Mouse (Mus musculus) lung, postnatal 0 days (tissue): ENCODE measurements around the gene Cpsf3. TPM values are rescaled to one million over a fixed set of nuclear protein-coding genes. Genes with fewer than 3 reads are reported as not detected.

Experiments
- ATAC-seq: fragments of 200-750 bp; cut with Nextera tagmentation; 2 replicates; pipeline ENCODE4 v1.8.0; 2017; ENCODE audit warnings: moderate library complexity
- DNase-seq: peaks from one replicate; pipeline ENCODE4 v3.0.0-alpha.2; 2016; ENCODE audit warnings: low spot score
- H3K27ac ChIP-seq: fragments of 300-500 bp; sonication (generic); 2 replicates; pipeline ENCODE4 v1.5.1; 2014; ENCODE audit warnings: antibody characterized with exemption, mild to moderate bottlenecking, low read length, mixed read lengths
- H3K27me3 ChIP-seq: fragments of 300-500 bp; sonication (generic); replicated peaks from 2 replicates; pipeline ENCODE4 v1.6.1; 2014; ENCODE audit warnings: low read length, mixed read lengths; ENCODE audit not compliant: insufficient read depth
- H3K36me3 ChIP-seq: fragments of 300-500 bp; sonication (generic); 2 replicates; pipeline ENCODE4 v1.6.1; 2014; ENCODE audit warnings: low read length, mixed read lengths; ENCODE audit not compliant: insufficient read depth
- H3K4me1 ChIP-seq: fragments of 300-500 bp; sonication (generic); 2 replicates; pipeline ENCODE4 v1.6.1; 2014; ENCODE audit warnings: antibody characterized with exemption, low read depth, low read length, mixed read lengths; ENCODE audit not compliant: insufficient read depth
- H3K4me2 ChIP-seq: fragments of 300-500 bp; sonication (generic); replicated peaks from 2 replicates; pipeline ENCODE4 v1.6.1; 2014; ENCODE audit warnings: low read depth, mild to moderate bottlenecking, low read length, moderate library complexity, mixed read lengths
- H3K4me3 ChIP-seq: fragments of 300-500 bp; sonication (generic); 2 replicates; pipeline ENCODE4 v1.5.1; 2014; ENCODE audit warnings: low read depth, low read length
- H3K9ac ChIP-seq: fragments of 300-500 bp; sonication (generic); replicated peaks from 2 replicates; pipeline ENCODE4 v1.6.1; 2014; ENCODE audit warnings: low read depth, mild to moderate bottlenecking
- H3K9me3 ChIP-seq: fragments of 300-500 bp; sonication (generic); 2 replicates; pipeline ENCODE4 v1.6.1; 2016; ENCODE audit warnings: low read length, mixed read lengths
- CTCF ChIP-seq: IDR thresholded peaks from 2 replicates; pipeline ENCODE4 v1.5.1; 2016; ENCODE audit warnings: antibody characterized with exemption, mild to moderate bottlenecking
- EP300 ChIP-seq: IDR thresholded peaks from 2 replicates; pipeline ENCODE4 v1.6.1; 2016; ENCODE audit warnings: antibody characterized with exemption, mild to moderate bottlenecking, control low read depth
- WGBS: fragments of 180-500 bp; shearing (Covaris S2); extraction: QIAGEN DNeasy Blood & Tissue Kit; methylation state at CpG from one replicate; pipeline ENCODE4 v1.1.7; 2014; 5-methylcytosine and 5-hydroxymethylcytosine counted together
- polyA plus RNA-seq: library from polyadenylated mRNA; unstranded; fragments of >200 nt; fragmentation: Nextera tagmentation; extraction: Ambion mirVana; gene quantifications from 2 replicates; pipeline ENCODE4 v1.2.1, GENCODE M21; 2015

The Cpsf3 gene
- polyA plus RNA-seq, 1 experiment from 2014 or later: 65.4 TPM

DNA sequence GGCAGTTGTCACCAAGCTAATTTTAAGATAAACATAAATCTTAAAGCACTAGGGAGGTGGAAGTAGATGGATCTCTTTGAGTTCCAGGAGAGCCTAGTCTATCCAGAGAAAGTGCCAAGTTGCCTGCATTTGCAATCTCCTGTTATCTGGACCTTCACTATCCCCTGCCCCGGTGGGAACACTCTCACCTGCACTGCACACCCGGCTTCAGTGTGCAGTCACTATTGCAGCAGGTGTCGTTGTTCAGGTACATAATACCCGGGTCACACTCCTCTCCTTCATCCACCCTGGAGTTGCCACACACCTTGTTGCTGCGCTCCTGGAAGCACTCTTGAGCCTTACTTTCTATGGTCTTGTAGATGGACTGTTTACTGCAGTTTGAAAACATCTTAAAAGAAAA is 48.6 kb downstream of the Cpsf3 start:
- Histone ChIP-seq H3K4me1 (no peaks in the 10 kb centered on the region), H3K36me3 (peaks cover 28% of the 10 kb centered on the region), H3K9ac (no peak overlapping the region), H3K9me3 (no peaks in the 10 kb centered on the region), H3K4me3 (no peak overlapping the region), H3K4me2 (no peak overlapping the region), H3K27me3 (no peaks in the 10 kb centered on the region), H3K27ac (no peak overlapping the region)
- WGBS: 90% methylated on average over 5 of the region's 5 CpGs
- DNase-seq (no peak), ATAC-seq (no peak)
- TF ChIP-seq EP300 (no peak), CTCF (no peak)

- WGBS: 79% methylated on average over 7 of the region's 7 CpGs
- Histone ChIP-seq H3K9ac (no peak overlapping the region), H3K9me3 (no peaks in the 10 kb centered on the region), H3K4me1 (no peaks in the 10 kb centered on the region), H3K4me2 (no peak overlapping the region), H3K27me3 (no peaks in the 10 kb centered on the region), H3K27ac (no peak overlapping the region), H3K36me3 (peaks cover 37% of the 10 kb centered on the region), H3K4me3 (no peak overlapping the region)
- ATAC-seq: no peak
- TF ChIP-seq CTCF (no peak), EP300 (no peak)
- no peak for DNase-seq
These were observed 50.7 kb downstream of the Cpsf3 start for GRCm38 (mm10) chr12:21335869-21336268.

GRCm38 (mm10) chr12:21337171-21337570 is 52.0 kb downstream of the Cpsf3 start:
- DNase-seq: no peak
- TF ChIP-seq CTCF: no peak
- TF ChIP-seq EP300: no peak
- no peak overlapping the region for H3K4me3 ChIP-seq
- WGBS: 95% methylated on average over 5 of the region's 5 CpGs
- no peak overlapping the region for H3K4me2 ChIP-seq
- H3K27me3 ChIP-seq: no peaks in the 10 kb centered on the region
- no peaks in the 10 kb centered on the region for H3K9me3 ChIP-seq
- H3K36me3 ChIP-seq: peaks cover 24% of the 10 kb centered on the region; the same call in 1 of the 2 replicates
- H3K27ac ChIP-seq: no peak overlapping the region
- no peak overlapping the region for H3K9ac ChIP-seq
- no peaks in the 10 kb centered on the region for H3K4me1 ChIP-seq
- ATAC-seq: no peak

DNA sequence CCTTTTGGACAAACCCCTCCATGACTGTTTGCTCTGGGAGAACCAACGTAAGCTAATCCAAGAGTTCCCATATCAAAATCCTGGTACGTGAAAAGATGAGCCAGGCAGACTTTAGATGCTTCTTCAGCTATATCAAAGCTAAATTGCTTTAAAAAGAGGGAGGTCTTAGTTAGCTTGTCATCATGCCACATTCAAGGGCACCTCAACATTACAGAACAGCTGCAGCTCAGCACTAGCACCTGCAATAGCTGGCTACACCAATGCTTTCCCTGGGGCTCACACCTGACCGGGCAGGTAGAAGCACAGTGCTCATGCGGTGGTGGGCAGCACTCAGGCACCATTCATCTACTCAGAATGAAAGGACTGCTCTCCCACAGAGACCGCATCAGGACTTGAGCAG is 55.5 kb downstream of the Cpsf3 start:
- Histone ChIP-seq H3K4me3 (no peak overlapping the region), H3K27ac (no peak overlapping the region), H3K27me3 (no peaks in the 10 kb centered on the region), H3K4me1 (no peaks in the 10 kb centered on the region), H3K4me2 (no peak overlapping the region), H3K36me3 (peaks cover 23% of the 10 kb centered on the region; the same call in 1 of the 2 replicates), H3K9me3 (no peaks in the 10 kb centered on the region), H3K9ac (no peak overlapping the region)
- DNase-seq: no peak
- WGBS: 96% methylated on average over 5 of the region's 5 CpGs
- no peak for ATAC-seq
- TF ChIP-seq CTCF (no peak), EP300 (no peak)

GRCm38 (mm10) chr12:21346972-21347371 is 61.8 kb downstream of the Cpsf3 start:
- no peak overlapping the region for H3K4me2 ChIP-seq
- H3K27me3 ChIP-seq: no peaks in the 10 kb centered on the region
- DNase-seq: no peak
- H3K27ac ChIP-seq: no peak overlapping the region
- no peaks in the 10 kb centered on the region for H3K9me3 ChIP-seq
- H3K36me3 ChIP-seq: peaks cover 16% of the 10 kb centered on the region
- no peak for ATAC-seq
- no peak overlapping the region for H3K4me3 ChIP-seq
- H3K4me1 ChIP-seq: no peaks in the 10 kb centered on the region
- no peak for TF ChIP-seq EP300
- TF ChIP-seq CTCF: no peak
- H3K9ac ChIP-seq: no peak overlapping the region
- 84% methylated on average over 7 of the region's 7 CpGs for WGBS

- TF ChIP-seq CTCF (no peak), EP300 (no peak)
- ATAC-seq (no peak), DNase-seq (no peak)
- H3K27me3 ChIP-seq: no peaks in the 10 kb centered on the region
- 94% methylated on average over 7 of the region's 7 CpGs for WGBS
- H3K9ac ChIP-seq: no peak overlapping the region
- no peaks in the 10 kb centered on the region for H3K4me1 ChIP-seq
- H3K36me3 ChIP-seq: peaks cover 13% of the 10 kb centered on the region
- no peak overlapping the region for H3K4me3 ChIP-seq
- H3K9me3 ChIP-seq: no peaks in the 10 kb centered on the region
- H3K27ac ChIP-seq: no peak overlapping the region
- H3K4me2 ChIP-seq: no peak overlapping the region
These were observed 65.1 kb downstream of the Cpsf3 start for GRCm38 (mm10) chr12:21350113-21350876.
